Mouse (Mus musculus) T-helper 2 cell (primary cell): ENCODE measurements around the gene Olfr902.
"Not testable (repeated sequence)": the region's sequence is repeated elsewhere in the genome, so short reads cannot be mapped to it uniquely, and the experiment has no call there.

Source experiments
- in situ Hi-C: fragments of 300-600 bp; cut with MboI, MseI; formaldehyde crosslinking; loops from one replicate; pipeline ENCODE4 v1.15.1; 2025; ENCODE audit warnings: high pct_unique_total_duplicates

The Olfr902 gene

DNA sequence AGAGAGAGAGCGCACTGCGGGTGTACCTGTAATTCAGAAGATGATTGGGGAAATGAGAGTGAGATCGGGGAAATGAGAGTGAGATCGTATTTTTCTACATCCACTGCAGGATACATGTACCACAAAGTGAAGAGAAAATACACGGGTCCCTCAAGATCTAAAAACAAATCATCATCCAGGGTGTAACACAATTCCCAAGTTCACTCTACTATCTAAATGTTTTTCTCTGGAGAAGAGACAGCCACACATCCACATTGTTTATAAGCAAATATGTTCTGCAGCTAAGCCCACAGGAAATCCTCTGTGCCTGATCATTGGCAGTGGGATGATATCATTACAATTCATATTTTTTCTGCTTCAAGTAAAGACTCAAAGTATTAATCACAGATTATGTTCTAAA lies at the start of gene Olfr902:
TSS of gene Olfr902 (plus strand) at position 301 of the 400 bp plus-strand sequence.
- in situ Hi-C loops: no loop called here

GRCm38 (mm10) chr9:38401398-38401797 lies 46.1 kb upstream of the Olfr902 start, which contains the start of gene Olfr147:
TSS of gene Olfr147 (plus strand) at chr9:38401698.
- in situ Hi-C loops: no loop called here

GRCm38 (mm10) chr9:38407502-38407901 lies 40.0 kb upstream of the Olfr902 start:
- in situ Hi-C loops: not testable (repeated sequence)

DNA sequence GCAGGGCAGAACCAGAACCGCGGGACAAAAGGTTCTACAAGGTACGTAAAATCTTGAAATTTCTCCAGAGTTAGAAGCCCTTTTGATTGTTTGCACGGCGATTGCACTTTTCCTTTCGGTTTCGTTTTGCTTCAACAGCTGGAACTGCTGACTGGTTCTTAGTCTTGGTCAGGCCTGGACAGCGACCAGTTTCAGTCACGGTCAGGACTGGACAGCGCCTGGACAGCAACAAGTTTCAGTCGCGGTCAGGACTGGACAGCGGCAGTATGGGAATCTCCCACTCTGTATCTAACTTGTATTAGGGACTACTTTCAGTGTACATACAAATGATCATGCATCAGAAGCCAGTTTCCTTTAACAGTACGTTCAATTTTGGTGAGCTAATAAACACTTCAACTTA lies 34.0 kb upstream of the Olfr902 start:
- in situ Hi-C loops: not testable (repeated sequence)

GRCm38 (mm10) chr9:38423801-38424200 lies 23.7 kb upstream of the Olfr902 start:
- in situ Hi-C loops: no loop called here

- in situ Hi-C loops: no loop called here
These were observed 20.4 kb upstream of the Olfr902 start for GRCm38 (mm10) chr9:38427026-38427425.

- in situ Hi-C loops: no loop called here
These were observed 18.3 kb upstream of the Olfr902 start, which contains the start of gene Olfr901 for GRCm38 (mm10) chr9:38429155-38429554. TSS of gene Olfr901 (plus strand) at chr9:38429455.

DNA sequence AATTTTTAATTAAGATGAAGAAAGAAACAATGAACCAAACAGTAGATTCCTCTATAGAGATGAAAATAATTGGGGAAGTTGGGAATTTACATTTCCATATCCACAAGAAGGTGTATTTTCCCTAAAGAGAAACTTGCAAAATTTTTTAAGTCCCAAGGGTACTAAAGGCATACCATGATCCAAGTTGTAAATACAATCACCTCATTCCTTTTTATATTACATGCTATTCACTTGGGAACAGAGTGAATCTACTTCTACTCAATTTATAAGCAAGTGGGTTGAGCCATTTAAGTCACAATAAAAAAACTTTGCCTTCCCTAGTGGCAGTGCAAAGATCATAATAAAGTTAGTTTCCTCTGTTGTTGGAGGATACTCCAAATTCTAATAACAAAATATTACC lies 15.4 kb downstream of the Olfr902 start, which contains the start of gene Olfr904:
TSS of gene Olfr904 (plus strand) at position 301 of the 400 bp plus-strand sequence.
- in situ Hi-C loops: no loop called here

GRCm38 (mm10) chr9:38470807-38471206 lies 23.4 kb downstream of the Olfr902 start, which contains the start of gene Olfr905:
TSS of gene Olfr905 (plus strand) at chr9:38471107.
- in situ Hi-C loops: no loop called here

- in situ Hi-C loops: no loop called here
These were observed 39.3 kb downstream of the Olfr902 start, which contains the start of gene Olfr906 for GRCm38 (mm10) chr9:38486785-38487184. TSS of gene Olfr906 (plus strand) at chr9:38487085.

DNA sequence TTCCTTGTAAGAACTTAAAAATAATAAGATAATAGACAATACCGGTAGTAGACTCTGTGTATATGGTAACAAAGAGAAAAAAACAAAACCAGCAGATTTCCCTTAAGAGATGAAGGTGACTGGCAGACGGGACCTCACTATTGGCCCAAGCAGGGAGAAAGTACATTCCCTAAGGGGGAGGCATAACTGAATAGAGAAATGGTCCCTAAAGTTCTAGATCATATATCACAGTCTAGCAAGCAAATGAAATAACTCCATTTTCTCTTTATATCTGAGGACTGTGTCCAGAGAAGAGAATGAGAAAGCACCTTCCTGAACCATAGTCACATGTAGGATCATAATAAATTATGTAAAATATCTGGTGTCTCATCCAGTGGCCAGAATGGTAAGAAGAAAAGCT lies 48.0 kb downstream of the Olfr902 start, which contains the start of gene Olfr907:
TSS of gene Olfr907 (plus strand) at position 301 of the 400 bp plus-strand sequence.
- in situ Hi-C loops: loop anchor here (10.0 kb wide), 1 partner anchor 451 kb away; the partner anchor contains the start of gene Olfr884
